Mouse (Mus musculus) lung, embryonic 14.5 days (tissue): ENCODE measurements around the gene Nup98. TPM values are rescaled to one million over a fixed set of nuclear protein-coding genes. Genes with fewer than 3 reads are reported as not detected.
A peak's percentile ranks its signal among the peaks of the same experiment; 100 is the strongest.

Experiments used
- ATAC-seq: fragments of 200-750 bp; cut with Nextera tagmentation; 2 replicates; pipeline ENCODE4 v1.8.0; 2017; ENCODE audit warnings: mild to moderate bottlenecking, moderate TSS enrichment, moderate library complexity; ENCODE audit not compliant: insufficient read depth
- DNase-seq: peaks from one replicate; pipeline ENCODE4 v3.0.0-alpha.2; 2015
- H3K27ac ChIP-seq: fragments of 300-500 bp; sonication (generic); 2 replicates; pipeline ENCODE4 v1.5.1; 2014; ENCODE audit warnings: low read depth, mild to moderate bottlenecking, moderate library complexity
- H3K27me3 ChIP-seq: fragments of 300-500 bp; sonication (generic); 2 replicates; pipeline ENCODE4 v1.6.1; 2014; ENCODE audit warnings: low read length, control low read depth; ENCODE audit not compliant: insufficient read depth
- H3K36me3 ChIP-seq: fragments of 300-500 bp; sonication (generic); 2 replicates; pipeline ENCODE4 v1.6.1; 2014; ENCODE audit warnings: control low read depth; ENCODE audit not compliant: insufficient read depth
- H3K4me1 ChIP-seq: fragments of 300-500 bp; sonication (generic); 2 replicates; pipeline ENCODE4 v1.6.1; 2014; ENCODE audit warnings: antibody characterized with exemption, control low read depth; ENCODE audit not compliant: insufficient read depth
- H3K4me2 ChIP-seq: fragments of 300-500 bp; sonication (generic); 2 replicates; pipeline ENCODE4 v1.6.1; 2014; ENCODE audit warnings: mild to moderate bottlenecking
- H3K4me3 ChIP-seq: fragments of 300-500 bp; sonication (generic); 2 replicates; pipeline ENCODE4 v1.5.1; 2014; ENCODE audit warnings: low read depth, low read length
- H3K9ac ChIP-seq: fragments of 300-500 bp; sonication (generic); 2 replicates; pipeline ENCODE4 v1.6.1; 2014
- H3K9me3 ChIP-seq: fragments of 300-500 bp; sonication (generic); 2 replicates; pipeline ENCODE4 v1.6.1; 2016; ENCODE audit warnings: low read depth, low read length, control low read depth
- CTCF ChIP-seq: IDR thresholded peaks from 2 replicates; pipeline ENCODE4 v1.5.1; 2016; ENCODE audit warnings: antibody characterized with exemption, low read depth
- WGBS: fragments of 180-500 bp; shearing (Covaris S2); extraction: QIAGEN DNeasy Blood & Tissue Kit; methylation state at CpG from one replicate; pipeline ENCODE4 v1.1.7; 2014; 5-methylcytosine and 5-hydroxymethylcytosine counted together
- polyA plus RNA-seq: library from polyadenylated mRNA; unstranded; fragments of >200 nt; fragmentation: Nextera tagmentation; extraction: Ambion mirVana; gene quantifications from 2 replicates; pipeline ENCODE4 v1.2.1, GENCODE M21; 2014

Nup98 gene
- polyA plus RNA-seq, 1 experiment from 2014 or later = 50.7 TPM

DNA sequence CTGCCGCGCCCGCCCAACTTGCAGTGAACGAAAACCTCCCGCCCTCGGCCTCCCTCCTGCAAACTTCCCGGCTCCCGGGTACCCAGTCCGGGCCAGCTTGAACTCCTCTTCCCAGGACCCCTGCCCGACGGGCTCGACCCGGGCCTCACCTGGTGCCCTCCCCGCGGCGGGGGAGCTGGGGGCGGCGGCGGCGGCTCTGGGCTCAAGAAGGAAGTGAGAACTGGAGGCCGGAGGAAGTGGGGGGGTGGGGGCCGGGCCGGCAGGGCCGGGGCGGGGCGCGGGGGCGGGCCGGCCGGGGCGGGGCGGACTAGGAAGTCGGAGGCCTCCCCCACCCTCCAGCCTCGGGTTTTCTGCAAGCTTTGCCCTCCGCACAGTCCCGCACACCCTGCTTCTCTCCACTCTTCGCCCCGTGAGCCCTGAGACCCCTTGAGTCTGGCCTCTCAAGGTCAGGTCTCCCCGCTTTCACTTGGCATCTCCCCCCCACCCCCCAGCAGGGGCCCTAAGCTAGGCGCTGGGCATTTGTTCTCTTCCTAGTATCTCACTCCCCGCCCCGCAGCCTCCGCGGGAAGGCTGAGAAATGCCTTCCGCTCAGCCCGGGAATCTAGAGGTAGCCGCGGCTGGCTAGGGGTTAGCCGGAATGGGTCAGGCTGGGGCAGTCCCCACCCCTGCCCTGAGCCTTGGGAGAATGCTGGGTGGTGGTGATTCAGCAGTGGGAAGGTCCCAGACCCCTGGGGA, 40.1 kb upstream of the Nup98 start:
- Histone ChIP-seq H3K4me3 (peak overlapping the region; percentile 81), H3K36me3 (no peaks in the 10 kb centered on the region), H3K27ac (peak overlapping the region; percentile 99), H3K27me3 (no peaks in the 10 kb centered on the region), H3K9ac (peak overlapping the region; percentile 84), H3K9me3 (no peaks in the 10 kb centered on the region), H3K4me2 (peak overlapping the region; percentile 83), H3K4me1 (peaks cover 27% of the 10 kb centered on the region)
- peak; percentile 84 for DNase-seq
- peak; percentile 85 for ATAC-seq
- WGBS = under 1% methylated on average over 37 of the region's 49 CpGs
- no peak for TF ChIP-seq CTCF

DNA sequence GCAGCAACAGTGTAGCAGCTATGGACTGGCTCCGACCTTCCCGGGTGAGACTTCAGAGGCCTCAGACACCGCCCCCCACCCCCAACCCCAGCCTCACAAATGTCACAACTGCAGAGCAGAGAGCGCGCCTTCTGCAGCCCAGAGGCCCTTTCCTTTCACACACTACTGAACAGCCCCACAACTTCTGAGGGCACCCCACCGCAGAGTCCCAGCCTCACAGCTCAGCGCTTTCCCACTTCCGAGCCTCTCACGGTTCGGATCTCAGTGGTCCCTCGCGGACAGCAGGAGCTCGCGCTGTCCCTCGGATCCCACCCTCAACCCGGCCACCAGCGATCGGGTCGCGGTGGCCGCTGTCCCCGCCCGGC, 39.5 kb upstream of the Nup98 start:
- Histone ChIP-seq H3K4me2 (peak overlapping the region; percentile 83), H3K4me3 (peak overlapping the region; percentile 81), H3K9ac (peak overlapping the region; percentile 84), H3K27me3 (no peaks in the 10 kb centered on the region), H3K9me3 (no peaks in the 10 kb centered on the region), H3K4me1 (peaks cover 28% of the 10 kb centered on the region), H3K36me3 (no peaks in the 10 kb centered on the region), H3K27ac (peak overlapping the region; percentile 99)
- ATAC-seq = no peak; the same call in 1 of the 2 replicates
- under 1% methylated on average over 23 of the region's 23 CpGs for WGBS
- no peak for TF ChIP-seq CTCF
- DNase-seq = peak; percentile 65

DNA sequence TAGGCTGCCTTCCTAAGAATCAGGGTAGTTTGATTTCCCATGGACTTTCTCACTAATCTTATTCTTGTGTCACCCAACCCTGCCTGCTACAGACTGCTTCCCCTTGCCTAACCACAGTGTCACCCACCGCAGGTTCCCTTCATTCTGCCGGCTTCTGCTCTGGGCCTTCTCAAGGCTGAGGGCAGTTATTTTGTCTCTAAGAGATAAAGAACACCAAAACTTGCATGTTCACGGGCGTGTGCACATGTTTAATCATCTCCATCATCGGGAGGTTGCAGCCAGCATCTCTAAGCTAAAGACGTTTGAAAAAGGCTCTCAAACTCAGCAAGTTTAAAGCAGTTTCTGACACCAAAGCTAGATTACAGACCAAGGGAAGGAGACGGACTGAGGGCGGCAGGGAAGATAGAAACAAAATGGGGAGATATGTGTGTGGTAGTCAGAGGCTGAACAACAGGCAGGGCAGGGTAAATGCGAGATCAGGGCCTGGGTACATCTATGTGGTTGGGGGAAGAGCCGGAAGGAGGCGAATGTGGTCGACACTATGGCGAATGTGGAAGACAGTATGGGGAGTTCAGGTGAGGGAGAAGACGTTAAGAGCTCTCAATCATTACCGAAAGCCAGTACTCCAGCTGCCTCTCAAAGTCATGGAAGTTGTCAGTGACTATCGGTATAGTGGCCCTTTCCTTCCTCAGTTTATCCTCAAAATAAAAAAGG, 38.9 kb upstream of the Nup98 start:
- Histone ChIP-seq H3K4me2 (peak overlapping the region; percentile 83), H3K36me3 (0 out of 2 replicates have a peak, but pooled peaks cover 3% of the 10 kb centered on the region), H3K27ac (peak overlapping the region; percentile 99; the same call in 1 of the 2 replicates), H3K27me3 (no peaks in the 10 kb centered on the region), H3K4me3 (peak overlapping the region; percentile 81), H3K9me3 (no peaks in the 10 kb centered on the region), H3K9ac (peak overlapping the region; percentile 84), H3K4me1 (peaks cover 33% of the 10 kb centered on the region)
- no peak for ATAC-seq
- TF ChIP-seq CTCF = no peak
- DNase-seq = no peak
- 10% methylated on average over 16 of the region's 16 CpGs for WGBS

DNA sequence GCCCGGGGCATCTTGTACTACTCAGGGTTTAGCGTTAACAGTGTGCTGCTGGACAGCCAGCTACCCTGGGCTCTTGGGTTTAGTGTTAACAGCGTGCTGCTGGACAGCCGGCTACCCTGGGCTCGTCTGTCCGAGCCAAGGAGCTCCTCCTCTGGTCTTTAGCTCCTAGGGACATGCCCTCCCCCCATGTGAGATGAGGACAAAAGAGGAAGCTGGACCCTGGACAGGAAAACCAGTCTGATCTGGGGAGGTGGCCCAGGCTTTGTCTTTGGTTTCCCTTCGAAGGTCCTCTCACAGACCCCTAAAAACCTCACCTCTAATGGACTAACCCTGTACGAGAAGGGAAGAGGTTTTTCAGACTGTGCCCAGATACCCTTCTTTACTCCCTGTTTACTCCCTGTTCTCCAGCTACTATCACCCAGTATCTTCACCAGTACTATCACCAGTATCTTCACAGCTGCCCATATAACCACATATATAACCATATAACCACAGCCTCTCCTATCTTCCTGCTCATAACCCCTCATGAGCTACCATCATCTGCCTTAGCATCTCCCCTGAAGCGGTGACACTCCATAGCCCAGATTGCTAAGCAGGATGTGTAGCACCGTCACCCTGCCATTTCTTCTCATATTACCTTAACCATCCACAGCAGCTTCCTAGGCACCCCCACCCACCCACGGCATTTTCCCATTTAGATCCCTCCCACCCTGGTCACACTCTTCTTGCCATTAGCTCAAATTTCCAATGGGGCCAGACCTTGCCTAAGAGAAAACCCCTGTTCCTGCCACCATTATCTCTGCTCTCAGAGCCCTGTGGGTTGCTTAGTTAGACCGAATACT, 37.2 kb upstream of the Nup98 start:
- Histone ChIP-seq H3K27me3 (no peaks in the 10 kb centered on the region), H3K4me1 (peaks cover 33% of the 10 kb centered on the region), H3K4me2 (peak overlapping the region; percentile 83), H3K9me3 (no peaks in the 10 kb centered on the region), H3K4me3 (no peak overlapping the region), H3K27ac (no peak overlapping the region), H3K36me3 (0 out of 2 replicates have a peak, but pooled peaks cover 3% of the 10 kb centered on the region), H3K9ac (peak overlapping the region; percentile 29)
- TF ChIP-seq CTCF = no peak
- DNase-seq = no peak
- WGBS = 59% methylated on average over 12 of the region's 12 CpGs
- no peak for ATAC-seq

DNA sequence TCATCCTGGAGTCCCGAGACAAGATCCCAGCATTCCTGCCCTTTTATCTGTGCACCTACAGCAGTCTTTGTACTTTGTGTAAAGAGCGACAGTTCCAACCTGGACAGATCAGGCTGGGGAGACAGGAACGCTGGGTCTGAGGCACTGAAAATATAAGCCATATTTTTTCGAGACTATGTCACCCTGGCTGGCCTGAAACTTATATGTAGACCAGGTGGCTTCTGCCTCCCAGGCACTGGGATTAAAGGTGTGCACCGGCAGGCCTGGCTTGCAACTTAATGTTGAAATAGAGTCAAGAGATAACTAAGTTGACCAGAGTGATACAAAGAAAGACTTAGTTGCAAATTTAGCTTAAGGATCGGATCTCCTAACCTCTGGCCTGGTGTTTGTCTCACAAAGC, 36.3 kb upstream of the Nup98 start:
- Histone ChIP-seq H3K27ac (peak overlapping the region; percentile 54), H3K27me3 (no peaks in the 10 kb centered on the region), H3K9ac (peak overlapping the region; percentile 17; the same call in 1 of the 2 replicates), H3K4me2 (peak overlapping the region; percentile 83; the same call in 1 of the 2 replicates), H3K4me1 (peaks cover 32% of the 10 kb centered on the region), H3K4me3 (no peak overlapping the region), H3K36me3 (peaks cover 4% of the 10 kb centered on the region), H3K9me3 (no peaks in the 10 kb centered on the region)
- 43% methylated on average over 6 of the region's 6 CpGs for WGBS
- DNase-seq (no peak), ATAC-seq (no peak)
- no peak for TF ChIP-seq CTCF

- DNase-seq (peak; percentile 47), ATAC-seq (no peak)
- H3K4me2 ChIP-seq = peak overlapping the region; percentile 83
Measured at GRCm38 (mm10) chr7:102245775-102246174, 35.8 kb upstream of the Nup98 start.

More at GRCm38 (mm10) chr7:102245775-102246174, 35.8 kb upstream of the Nup98 start:
- peak overlapping the region; percentile 17; the same call in 1 of the 2 replicates for H3K9ac ChIP-seq
- no peak overlapping the region for H3K4me3 ChIP-seq
- peaks cover 9% of the 10 kb centered on the region for H3K36me3 ChIP-seq
- no peak for TF ChIP-seq CTCF
- H3K27ac ChIP-seq = peak overlapping the region; percentile 54
- WGBS = 4% methylated on average over 1 of the region's 1 CpGs
- no peaks in the 10 kb centered on the region for H3K27me3 ChIP-seq
- no peaks in the 10 kb centered on the region for H3K9me3 ChIP-seq
- peaks cover 29% of the 10 kb centered on the region for H3K4me1 ChIP-seq
